Mouse (Mus musculus): ENCODE results near the gene Oprm1. TPM values are rescaled to one million over a fixed set of nuclear protein-coding genes. Genes with fewer than 3 reads are reported as not detected.

Gene Oprm1
- polyA plus RNA-seq, 1 experiment from 2014 or later, result not detected

GRCm38 (mm10) chr10:7052315-7053017 is 294.2 kb downstream of the Oprm1 start, which contains the start of gene Ipcef1:
TSS of gene Ipcef1 (minus strand) at chr10:7052478.
- Histone ChIP-seq H3K9ac (no peak within 1 kb of the TSS), H3K4me2 (replicated peaks) (0 out of 2 replicates have a peak within 1 kb of the TSS, but pooled peaks have one; percentile 15), H3K4me1 (0 out of 2 replicates have a peak, but pooled peaks cover 8% of the 10 kb centered on the region), H3K9me3 (replicated peaks) (no peaks in the 10 kb centered on the region), H3K27me3 (no peaks in the 10 kb centered on the region), H3K27ac (replicated peaks) (0 out of 2 replicates have a peak within 1 kb of the TSS, but pooled peaks have one; percentile 34), H3K36me3 (no peaks in the 10 kb centered on the region), H3K4me3 (replicated peaks) (no peak within 1 kb of the TSS)
- no peak; the same call in 1 of the 2 replicates for ATAC-seq (ENCODE audit: insufficient number of reproducible peaks, low FRiP score, low TSS enrichment, low read depth)
- 14% methylated on average over 12 of the region's 12 CpGs for WGBS

- no peak for ATAC-seq (ENCODE audit: insufficient number of reproducible peaks, low FRiP score, low TSS enrichment, low read depth)
- H3K27me3 ChIP-seq, result no peaks in the 10 kb centered on the region
- H3K4me1 ChIP-seq, result 0 out of 2 replicates have a peak, but pooled peaks cover 8% of the 10 kb centered on the region
- no peak overlapping the region for H3K27ac ChIP-seq (replicated peaks)
- no peak overlapping the region for H3K4me2 ChIP-seq (replicated peaks)
- H3K9me3 ChIP-seq (replicated peaks), result no peaks in the 10 kb centered on the region
- H3K4me3 ChIP-seq (replicated peaks), result no peak overlapping the region
- no peak overlapping the region for H3K9ac ChIP-seq
- H3K36me3 ChIP-seq, result no peaks in the 10 kb centered on the region
- WGBS, result 72% methylated on average over 6 of the region's 6 CpGs
Observed at GRCm38 (mm10) chr10:7054560-7055205, 296.4 kb downstream of the Oprm1 start.

- Histone ChIP-seq H3K36me3 (no peaks in the 10 kb centered on the region), H3K4me3 (replicated peaks) (no peak overlapping the region), H3K9me3 (replicated peaks) (no peaks in the 10 kb centered on the region), H3K27ac (replicated peaks) (no peak overlapping the region), H3K9ac (no peak overlapping the region), H3K4me1 (0 out of 2 replicates have a peak, but pooled peaks cover 4% of the 10 kb centered on the region), H3K27me3 (no peaks in the 10 kb centered on the region), H3K4me2 (replicated peaks) (no peak overlapping the region)
- WGBS, result 86% methylated on average over 1 of the region's 1 CpGs
- ATAC-seq (ENCODE audit: insufficient number of reproducible peaks, low FRiP score, low TSS enrichment, low read depth), result no peak
Observed at GRCm38 (mm10) chr10:7057546-7057945, 299.2 kb downstream of the Oprm1 start.

- Histone ChIP-seq H3K9ac (no peak overlapping the region), H3K36me3 (no peaks in the 10 kb centered on the region), H3K4me3 (replicated peaks) (no peak overlapping the region), H3K9me3 (replicated peaks) (no peaks in the 10 kb centered on the region), H3K4me1 (no peaks in the 10 kb centered on the region), H3K4me2 (replicated peaks) (no peak overlapping the region), H3K27ac (replicated peaks) (no peak overlapping the region), H3K27me3 (no peaks in the 10 kb centered on the region)
- ATAC-seq (ENCODE audit: insufficient number of reproducible peaks, low FRiP score, low TSS enrichment, low read depth), result no peak
- 71% methylated on average over 5 of the region's 5 CpGs for WGBS
Observed at GRCm38 (mm10) chr10:7060326-7060725, 302.0 kb downstream of the Oprm1 start.

GRCm38 (mm10) chr10:7062993-7063392 is 304.7 kb downstream of the Oprm1 start:
- H3K4me3 ChIP-seq (replicated peaks), result no peak overlapping the region
- WGBS, result 88% methylated on average over 7 of the region's 7 CpGs
- H3K27ac ChIP-seq (replicated peaks), result no peak overlapping the region
- H3K4me2 ChIP-seq (replicated peaks), result no peak overlapping the region
- no peaks in the 10 kb centered on the region for H3K27me3 ChIP-seq
- H3K4me1 ChIP-seq, result no peaks in the 10 kb centered on the region
- no peak for ATAC-seq (ENCODE audit: insufficient number of reproducible peaks, low FRiP score, low TSS enrichment, low read depth)
- no peak overlapping the region for H3K9ac ChIP-seq
- H3K36me3 ChIP-seq, result no peaks in the 10 kb centered on the region
- no peaks in the 10 kb centered on the region for H3K9me3 ChIP-seq (replicated peaks)

GRCm38 (mm10) chr10:7063752-7064457 is 305.6 kb downstream of the Oprm1 start:
- no peak for ATAC-seq (ENCODE audit: insufficient number of reproducible peaks, low FRiP score, low TSS enrichment, low read depth)
- no peak overlapping the region for H3K9ac ChIP-seq
- H3K27ac ChIP-seq (replicated peaks), result no peak overlapping the region
- H3K4me1 ChIP-seq, result no peaks in the 10 kb centered on the region
- no peaks in the 10 kb centered on the region for H3K27me3 ChIP-seq
- no peaks in the 10 kb centered on the region for H3K9me3 ChIP-seq (replicated peaks)
- H3K4me3 ChIP-seq (replicated peaks), result no peak overlapping the region
- H3K36me3 ChIP-seq, result no peaks in the 10 kb centered on the region
- 75% methylated on average over 9 of the region's 9 CpGs for WGBS
- H3K4me2 ChIP-seq (replicated peaks), result no peak overlapping the region

GRCm38 (mm10) chr10:7068608-7069007 is 310.3 kb downstream of the Oprm1 start:
- 69% methylated on average over 12 of the region's 12 CpGs for WGBS
- H3K9me3 ChIP-seq (replicated peaks), result no peaks in the 10 kb centered on the region

GRCm38 (mm10) chr10:7069090-7069489 is 310.8 kb downstream of the Oprm1 start:
- Histone ChIP-seq H3K27me3 (no peaks in the 10 kb centered on the region), H3K4me3 (replicated peaks) (no peak overlapping the region), H3K27ac (replicated peaks) (no peak overlapping the region), H3K36me3 (no peaks in the 10 kb centered on the region), H3K4me1 (no peaks in the 10 kb centered on the region), H3K4me2 (replicated peaks) (no peak overlapping the region), H3K9ac (no peak overlapping the region), H3K9me3 (replicated peaks) (no peaks in the 10 kb centered on the region)
- WGBS, result 81% methylated on average over 2 of the region's 2 CpGs
- no peak for ATAC-seq (ENCODE audit: insufficient number of reproducible peaks, low FRiP score, low TSS enrichment, low read depth)

More at GRCm38 (mm10) chr10:7068608-7069007, 310.3 kb downstream of the Oprm1 start:
- H3K4me2 ChIP-seq (replicated peaks), result no peak overlapping the region
- H3K36me3 ChIP-seq, result no peaks in the 10 kb centered on the region
- H3K27me3 ChIP-seq, result no peaks in the 10 kb centered on the region
- H3K9ac ChIP-seq, result no peak overlapping the region
- ATAC-seq (ENCODE audit: insufficient number of reproducible peaks, low FRiP score, low TSS enrichment, low read depth), result no peak
- no peak overlapping the region for H3K27ac ChIP-seq (replicated peaks)
- H3K4me3 ChIP-seq (replicated peaks), result no peak overlapping the region
- H3K4me1 ChIP-seq, result no peaks in the 10 kb centered on the region

GRCm38 (mm10) chr10:7070100-7070835 is 312.0 kb downstream of the Oprm1 start:
- no peak overlapping the region for H3K4me2 ChIP-seq (replicated peaks)
- H3K9me3 ChIP-seq (replicated peaks), result no peaks in the 10 kb centered on the region
- H3K4me1 ChIP-seq, result no peaks in the 10 kb centered on the region
- no peaks in the 10 kb centered on the region for H3K36me3 ChIP-seq
- H3K27me3 ChIP-seq, result no peaks in the 10 kb centered on the region
- no peak for ATAC-seq (ENCODE audit: insufficient number of reproducible peaks, low FRiP score, low TSS enrichment, low read depth)
- 64% methylated on average over 8 of the region's 8 CpGs for WGBS
- no peak overlapping the region for H3K27ac ChIP-seq (replicated peaks)
- H3K4me3 ChIP-seq (replicated peaks), result no peak overlapping the region
- H3K9ac ChIP-seq, result no peak overlapping the region

GRCm38 (mm10) chr10:7070924-7071323 is 312.6 kb downstream of the Oprm1 start:
- Histone ChIP-seq H3K36me3 (no peaks in the 10 kb centered on the region), H3K4me2 (replicated peaks) (no peak overlapping the region), H3K9me3 (replicated peaks) (no peaks in the 10 kb centered on the region), H3K4me1 (0 out of 2 replicates have a peak, but pooled peaks cover under 1% of the 10 kb centered on the region), H3K27ac (replicated peaks) (no peak overlapping the region), H3K4me3 (replicated peaks) (no peak overlapping the region), H3K27me3 (no peaks in the 10 kb centered on the region), H3K9ac (no peak overlapping the region)
- WGBS, result 74% methylated on average over 5 of the region's 5 CpGs
- no peak for ATAC-seq (ENCODE audit: insufficient number of reproducible peaks, low FRiP score, low TSS enrichment, low read depth)

- Histone ChIP-seq H3K4me1 (0 out of 2 replicates have a peak, but pooled peaks cover 2% of the 10 kb centered on the region), H3K4me2 (replicated peaks) (no peak overlapping the region)
- ATAC-seq (ENCODE audit: insufficient number of reproducible peaks, low FRiP score, low TSS enrichment, low read depth), result no peak
Observed at GRCm38 (mm10) chr10:7074231-7074630, 315.9 kb downstream of the Oprm1 start.

More at GRCm38 (mm10) chr10:7074231-7074630, 315.9 kb downstream of the Oprm1 start:
- Histone ChIP-seq H3K4me3 (replicated peaks) (no peak overlapping the region), H3K27ac (replicated peaks) (no peak overlapping the region), H3K36me3 (no peaks in the 10 kb centered on the region), H3K27me3 (no peaks in the 10 kb centered on the region), H3K9me3 (replicated peaks) (no peaks in the 10 kb centered on the region), H3K9ac (no peak overlapping the region)
- 80% methylated on average over 2 of the region's 2 CpGs for WGBS
